Mouse (Mus musculus) lung, postnatal 0 days (tissue): ENCODE data around the gene B4galt5. TPM values are rescaled to one million over a fixed set of nuclear protein-coding genes. Genes with fewer than 3 reads are reported as not detected.
A peak's percentile ranks its signal among the peaks of the same experiment; 100 is the strongest.

Source experiments
- ATAC-seq: fragments of 200-750 bp; cut with Nextera tagmentation; 2 replicates; pipeline ENCODE4 v1.8.0; 2017; ENCODE audit warnings: moderate library complexity
- DNase-seq: peaks from one replicate; pipeline ENCODE4 v3.0.0-alpha.2; 2016; ENCODE audit warnings: low spot score
- H3K27ac ChIP-seq: fragments of 300-500 bp; sonication (generic); 2 replicates; pipeline ENCODE4 v1.5.1; 2014; ENCODE audit warnings: antibody characterized with exemption, mild to moderate bottlenecking, low read length, mixed read lengths
- H3K27me3 ChIP-seq: fragments of 300-500 bp; sonication (generic); replicated peaks from 2 replicates; pipeline ENCODE4 v1.6.1; 2014; ENCODE audit warnings: low read length, mixed read lengths; ENCODE audit not compliant: insufficient read depth
- H3K36me3 ChIP-seq: fragments of 300-500 bp; sonication (generic); 2 replicates; pipeline ENCODE4 v1.6.1; 2014; ENCODE audit warnings: low read length, mixed read lengths; ENCODE audit not compliant: insufficient read depth
- H3K4me1 ChIP-seq: fragments of 300-500 bp; sonication (generic); 2 replicates; pipeline ENCODE4 v1.6.1; 2014; ENCODE audit warnings: antibody characterized with exemption, low read depth, low read length, mixed read lengths; ENCODE audit not compliant: insufficient read depth
- H3K4me2 ChIP-seq: fragments of 300-500 bp; sonication (generic); replicated peaks from 2 replicates; pipeline ENCODE4 v1.6.1; 2014; ENCODE audit warnings: low read depth, mild to moderate bottlenecking, low read length, moderate library complexity, mixed read lengths
- H3K4me3 ChIP-seq: fragments of 300-500 bp; sonication (generic); 2 replicates; pipeline ENCODE4 v1.5.1; 2014; ENCODE audit warnings: low read depth, low read length
- H3K9ac ChIP-seq: fragments of 300-500 bp; sonication (generic); replicated peaks from 2 replicates; pipeline ENCODE4 v1.6.1; 2014; ENCODE audit warnings: low read depth, mild to moderate bottlenecking
- H3K9me3 ChIP-seq: fragments of 300-500 bp; sonication (generic); 2 replicates; pipeline ENCODE4 v1.6.1; 2016; ENCODE audit warnings: low read length, mixed read lengths
- CTCF ChIP-seq: IDR thresholded peaks from 2 replicates; pipeline ENCODE4 v1.5.1; 2016; ENCODE audit warnings: antibody characterized with exemption, mild to moderate bottlenecking
- EP300 ChIP-seq: IDR thresholded peaks from 2 replicates; pipeline ENCODE4 v1.6.1; 2016; ENCODE audit warnings: antibody characterized with exemption, mild to moderate bottlenecking, control low read depth
- WGBS: fragments of 180-500 bp; shearing (Covaris S2); extraction: QIAGEN DNeasy Blood & Tissue Kit; methylation state at CpG from one replicate; pipeline ENCODE4 v1.1.7; 2014; 5-methylcytosine and 5-hydroxymethylcytosine counted together
- polyA plus RNA-seq: library from polyadenylated mRNA; unstranded; fragments of >200 nt; fragmentation: Nextera tagmentation; extraction: Ambion mirVana; gene quantifications from 2 replicates; pipeline ENCODE4 v1.2.1, GENCODE M21; 2015

Gene B4galt5
- polyA plus RNA-seq, 1 experiment from 2014 or later = 10.3 TPM

DNA sequence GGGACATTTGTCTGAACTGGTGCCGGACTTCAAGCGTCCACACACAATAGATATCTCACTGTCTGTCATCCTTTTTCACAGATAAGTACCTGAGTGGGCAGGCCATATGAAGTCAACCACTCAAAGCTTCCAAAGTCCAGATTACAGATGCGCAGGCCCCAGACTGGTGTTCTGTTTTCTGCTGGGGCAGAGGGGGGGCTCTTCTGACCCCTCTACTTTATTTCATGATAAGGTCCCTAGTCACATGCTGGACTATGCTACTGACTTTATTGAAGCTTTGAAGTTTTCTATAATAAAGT lies 11.8 kb downstream of the B4galt5 start:
- no peak for TF ChIP-seq CTCF
- TF ChIP-seq EP300 = no peak
- ATAC-seq (no peak), DNase-seq (no peak)
- no peaks in the 10 kb centered on the region for H3K36me3 ChIP-seq
- no peak overlapping the region for H3K4me3 ChIP-seq
- H3K4me1 ChIP-seq = peaks cover 7% of the 10 kb centered on the region; the same call in 1 of the 2 replicates
- WGBS = 37% methylated on average over 3 of the region's 3 CpGs
- no peak overlapping the region for H3K27ac ChIP-seq
- H3K4me2 ChIP-seq = no peak overlapping the region
- H3K9ac ChIP-seq = no peak overlapping the region
- H3K9me3 ChIP-seq = no peaks in the 10 kb centered on the region
- no peaks in the 10 kb centered on the region for H3K27me3 ChIP-seq

DNA sequence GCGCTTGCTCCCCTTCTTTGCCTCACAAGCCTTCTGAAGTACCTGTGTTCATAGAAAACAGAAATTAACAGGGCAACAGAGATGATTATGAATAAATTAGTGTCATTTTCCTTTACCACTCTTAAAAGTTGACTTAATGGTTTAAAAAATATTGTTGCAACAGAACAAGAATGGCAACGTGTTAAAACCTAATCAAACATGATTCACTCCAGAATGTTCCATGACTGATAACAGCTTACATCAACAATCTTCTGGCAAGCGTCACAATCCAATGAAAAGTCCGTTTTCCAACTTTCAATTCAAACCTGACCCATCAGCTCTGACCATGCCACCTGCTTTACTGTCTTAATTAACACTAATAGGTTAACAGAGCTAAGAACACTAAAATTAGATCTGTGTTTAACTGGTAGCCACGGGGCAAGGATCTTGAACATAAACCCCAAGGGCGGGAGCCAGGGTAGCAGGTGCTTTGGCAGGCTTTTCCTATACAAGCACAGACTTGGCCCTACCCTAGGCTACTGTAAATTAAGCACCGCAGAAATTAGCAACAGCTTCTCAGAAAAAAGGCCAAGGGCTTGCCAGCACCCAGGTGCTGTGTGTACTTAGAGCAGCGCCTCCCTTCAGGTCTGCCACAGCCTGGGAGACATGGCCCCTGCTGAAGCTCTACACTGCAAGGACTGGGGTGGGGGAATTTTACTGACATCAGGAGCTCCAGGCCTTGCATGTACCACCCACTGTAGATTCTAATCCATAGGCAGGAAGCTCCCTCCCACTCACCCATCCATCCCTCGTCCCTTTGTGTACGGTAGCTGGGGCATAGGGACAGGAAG lies 12.4 kb downstream of the B4galt5 start:
- Histone ChIP-seq H3K4me2 (no peak overlapping the region), H3K27me3 (no peaks in the 10 kb centered on the region), H3K4me1 (peaks cover 9% of the 10 kb centered on the region; the same call in 1 of the 2 replicates), H3K9ac (no peak overlapping the region), H3K27ac (peak overlapping the region; percentile 52), H3K9me3 (no peaks in the 10 kb centered on the region), H3K4me3 (no peak overlapping the region), H3K36me3 (no peaks in the 10 kb centered on the region)
- no peak for TF ChIP-seq CTCF
- peak; percentile 88 for TF ChIP-seq EP300
- peak; percentile 62 for DNase-seq
- peak; percentile 78 for ATAC-seq
- 36% methylated on average over 10 of the region's 10 CpGs for WGBS

DNA sequence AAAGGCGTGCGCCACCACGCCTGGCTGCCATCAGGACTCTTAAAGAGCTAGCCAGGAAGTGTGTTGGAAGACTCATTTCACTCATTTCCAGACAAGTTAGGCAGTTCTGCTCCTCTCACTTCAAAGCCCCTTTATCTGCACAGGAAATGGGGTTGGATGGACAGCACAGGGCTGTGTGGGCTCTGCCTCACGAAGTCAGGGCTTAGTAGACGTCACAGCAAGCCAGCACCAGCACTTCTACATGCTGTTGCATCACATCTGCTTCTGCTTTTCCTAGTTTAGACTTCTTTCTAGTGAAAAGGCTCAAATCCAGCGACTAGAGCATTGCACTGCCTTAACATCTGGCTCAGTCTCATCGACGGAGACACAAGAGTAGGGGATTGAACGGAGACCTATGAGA lies 13.9 kb downstream of the B4galt5 start:
- WGBS = 55% methylated on average over 9 of the region's 9 CpGs
- TF ChIP-seq CTCF (no peak), EP300 (no peak)
- peaks cover 14% of the 10 kb centered on the region; the same call in 1 of the 2 replicates for H3K4me1 ChIP-seq

DNA sequence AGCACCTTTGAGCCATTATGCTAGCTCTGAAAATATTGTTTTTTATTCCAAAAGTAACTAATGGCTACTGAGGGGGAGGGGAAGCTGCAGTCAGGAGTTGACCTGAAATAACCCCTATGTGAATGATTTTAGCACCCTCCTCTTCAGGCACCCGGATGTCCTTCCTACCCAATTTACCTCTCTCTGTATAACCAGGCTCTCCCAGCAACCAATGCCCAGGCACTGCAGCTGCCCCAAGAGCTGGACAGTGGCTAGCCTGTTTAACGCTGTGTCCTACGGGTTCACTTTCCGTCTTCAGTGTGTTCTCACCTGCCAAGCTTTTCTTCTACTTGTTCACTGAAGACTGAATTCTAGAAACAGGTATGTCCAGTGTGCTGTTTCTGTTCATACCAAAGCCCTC lies 14.7 kb downstream of the B4galt5 start:
- Histone ChIP-seq H3K4me2 (no peak overlapping the region), H3K27ac (no peak overlapping the region), H3K27me3 (no peaks in the 10 kb centered on the region), H3K36me3 (no peaks in the 10 kb centered on the region), H3K9me3 (no peaks in the 10 kb centered on the region), H3K4me3 (no peak overlapping the region), H3K9ac (no peak overlapping the region), H3K4me1 (peaks cover 14% of the 10 kb centered on the region; the same call in 1 of the 2 replicates)
- WGBS = 72% methylated on average over 4 of the region's 4 CpGs
- TF ChIP-seq EP300 (no peak), CTCF (no peak)
- no peak for DNase-seq
- no peak for ATAC-seq

More for the DNA sequence above, 13.9 kb downstream of the B4galt5 start:
- Histone ChIP-seq H3K27me3 (no peaks in the 10 kb centered on the region), H3K4me2 (no peak overlapping the region), H3K27ac (no peak overlapping the region), H3K36me3 (no peaks in the 10 kb centered on the region), H3K9me3 (no peaks in the 10 kb centered on the region), H3K4me3 (no peak overlapping the region), H3K9ac (no peak overlapping the region)
- peak; percentile 59 for DNase-seq
- ATAC-seq = peak; percentile 42

DNA sequence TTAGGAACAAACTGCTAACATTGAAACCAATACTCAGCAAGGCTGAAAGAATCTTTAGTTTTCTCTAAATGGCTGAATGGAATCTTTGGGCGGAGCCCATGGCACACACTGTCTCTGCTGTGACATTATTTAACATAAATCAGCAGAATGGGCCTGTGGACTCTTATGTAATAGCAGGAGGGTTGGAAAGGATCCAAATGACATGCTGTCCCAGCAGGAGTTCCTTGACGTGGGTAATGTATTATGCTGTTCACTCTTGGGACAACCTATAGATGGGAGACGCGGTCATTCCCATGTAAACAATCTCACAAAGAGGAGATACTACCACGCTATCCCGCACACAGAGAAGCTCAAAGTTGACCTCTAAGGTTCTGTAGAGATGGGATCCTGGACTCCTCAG lies 15.5 kb downstream of the B4galt5 start:
- Histone ChIP-seq H3K4me3 (no peak overlapping the region), H3K36me3 (no peaks in the 10 kb centered on the region), H3K9ac (no peak overlapping the region), H3K9me3 (no peaks in the 10 kb centered on the region), H3K4me2 (no peak overlapping the region), H3K4me1 (peaks cover 14% of the 10 kb centered on the region; the same call in 1 of the 2 replicates), H3K27me3 (no peaks in the 10 kb centered on the region), H3K27ac (no peak overlapping the region)
- ATAC-seq = no peak
- TF ChIP-seq CTCF = no peak
- peak; percentile 94 for TF ChIP-seq EP300
- peak; percentile 57 for DNase-seq
- 41% methylated on average over 6 of the region's 6 CpGs for WGBS

DNA sequence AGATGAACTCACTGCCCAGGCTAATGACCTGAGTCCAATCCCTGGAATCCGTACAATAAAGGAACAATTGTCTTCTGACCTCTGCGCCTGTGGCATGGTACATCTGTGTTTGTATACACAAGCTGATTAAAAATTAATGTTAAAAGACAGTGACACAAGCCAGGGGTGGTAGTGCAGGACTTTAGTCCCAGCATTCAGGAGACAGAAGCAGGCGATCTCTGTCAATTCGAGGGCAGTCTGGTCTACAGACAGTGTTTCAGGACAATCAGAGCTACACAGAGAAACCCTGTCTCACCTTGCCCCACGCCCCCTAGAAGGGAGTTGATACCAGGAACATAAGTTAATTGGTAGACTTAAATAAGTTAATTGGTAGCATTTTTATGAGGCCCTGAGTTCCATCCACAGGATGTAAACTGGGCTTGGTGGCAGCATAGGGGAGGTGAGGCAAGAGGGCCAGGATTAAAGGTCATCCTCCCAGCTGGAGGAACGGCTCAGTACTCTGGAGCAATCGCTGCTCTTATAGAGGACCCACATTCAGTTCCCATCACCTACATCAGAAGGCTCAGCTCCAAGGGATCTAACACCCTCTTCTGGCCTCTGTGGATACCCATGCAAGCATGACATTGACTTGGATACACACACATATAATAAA lies 16.5 kb downstream of the B4galt5 start:
- Histone ChIP-seq H3K9ac (no peak overlapping the region), H3K9me3 (no peaks in the 10 kb centered on the region), H3K4me1 (peaks cover 14% of the 10 kb centered on the region; the same call in 1 of the 2 replicates), H3K4me3 (no peak overlapping the region), H3K36me3 (no peaks in the 10 kb centered on the region), H3K4me2 (no peak overlapping the region), H3K27ac (no peak overlapping the region), H3K27me3 (no peaks in the 10 kb centered on the region)
- no peak for ATAC-seq
- DNase-seq = no peak
- WGBS = 67% methylated on average over 7 of the region's 7 CpGs
- no peak for TF ChIP-seq EP300
- no peak for TF ChIP-seq CTCF
